Mouse (Mus musculus): ENCODE results near the gene Slc50a1.

DNA sequence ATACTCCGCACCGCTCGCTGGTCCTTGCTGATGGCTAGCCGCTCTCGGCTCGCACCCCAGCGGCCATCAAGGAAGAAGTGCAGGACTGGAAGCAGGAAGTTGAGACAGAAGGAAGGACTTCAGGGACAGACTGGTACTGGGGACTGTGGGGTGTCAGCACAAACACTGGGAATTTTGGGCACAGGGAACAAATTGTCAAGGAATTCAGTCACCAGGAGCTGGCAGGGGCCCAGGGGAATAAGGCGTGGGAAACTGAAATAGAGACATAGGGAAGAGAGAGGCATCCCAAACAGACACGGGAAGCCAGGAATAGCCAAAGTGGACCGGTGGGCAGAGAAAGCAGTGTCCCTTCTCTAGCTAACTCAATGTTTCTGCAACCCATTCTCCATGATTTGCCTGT, 33.9 kb downstream of the Slc50a1 start:
- TF ChIP-seq CTCF (IDR thresholded peaks at IDR 0.05; ENCODE audit: low read depth) (no peak), EP300 (optimal IDR thresholded peaks at IDR 0.05) (no peak)
